Mouse (Mus musculus) olfactory bulb, adult 2 months (tissue): ENCODE measurements around the gene Exoc2. TPM values are rescaled to one million over a fixed set of nuclear protein-coding genes. Genes with fewer than 3 reads are reported as not detected.

Experiments used
- H3K27ac ChIP-seq: fragments of 200-500 bp; 2 replicates; pipeline ENCODE4 v1.5.1; 2012; ENCODE audit warnings: low read depth, low read length; ENCODE audit not compliant: insufficient read depth
- H3K4me1 ChIP-seq: fragments of 200-500 bp; 2 replicates; pipeline ENCODE4 v1.6.1; 2012; ENCODE audit warnings: low read length; ENCODE audit not compliant: control insufficient read depth, insufficient read depth
- H3K4me3 ChIP-seq: fragments of 200-500 bp; 2 replicates; pipeline ENCODE4 v1.5.1; 2012; ENCODE audit warnings: mild to moderate bottlenecking, low read depth, low read length, moderate library complexity; ENCODE audit not compliant: insufficient read depth
- CTCF ChIP-seq: fragments of 200-500 bp; IDR thresholded peaks from 2 replicates; pipeline ENCODE4 v1.5.1; 2012; ENCODE audit warnings: low read depth, mild to moderate bottlenecking, low read length, moderate library complexity; ENCODE audit not compliant: insufficient read depth
- POLR2A ChIP-seq: fragments of 200-500 bp; IDR thresholded peaks from 2 replicates; pipeline ENCODE4 v1.6.1; 2012; ENCODE audit warnings: mild to moderate bottlenecking, low read depth, low read length, moderate library complexity; ENCODE audit not compliant: insufficient read depth
- WGBS: fragments of 180-500 bp; shearing (Covaris S2); methylation state at CpG from one replicate; pipeline ENCODE4 v1.1.7; 2018; 5-methylcytosine and 5-hydroxymethylcytosine counted together
- polyA plus RNA-seq: library from polyadenylated mRNA; stranded (reverse); fragments of >200 nt; gene quantifications from 2 replicates; pipeline ENCODE4 v1.2.4, GENCODE M21; 2012; ENCODE audit warnings: low replicate concordance; ENCODE audit not compliant: missing spikeins, insufficient read depth, insufficient read length

Gene Exoc2
- polyA plus RNA-seq, 1 experiment: not detected

DNA sequence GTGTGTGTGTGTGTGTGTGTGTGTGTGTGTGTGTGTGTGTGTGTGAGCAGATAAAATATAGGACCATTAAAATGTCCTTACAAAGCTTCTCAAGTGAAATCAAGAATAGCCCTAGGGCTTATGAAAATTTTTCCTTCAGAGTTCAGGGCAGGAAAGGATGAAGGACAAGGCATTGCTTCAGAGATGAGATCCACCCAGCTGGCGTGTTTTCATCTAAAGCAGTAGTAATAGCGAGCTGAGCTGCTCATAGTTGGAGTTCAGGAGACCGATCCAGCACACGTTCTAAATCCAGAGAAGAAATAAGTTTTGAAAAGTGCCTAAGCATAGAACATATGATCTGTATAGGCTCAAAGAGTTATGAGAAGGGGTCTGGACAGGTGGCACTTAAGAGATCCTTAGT lies 127.4 kb downstream of the Exoc2 start:
- 95% methylated on average over 4 of the region's 4 CpGs for WGBS
- H3K4me1 ChIP-seq: no peaks in the 10 kb centered on the region
- no peak for TF ChIP-seq CTCF
- no peak for TF ChIP-seq POLR2A
- no peak overlapping the region for H3K4me3 ChIP-seq
- H3K27ac ChIP-seq: no peak overlapping the region

- WGBS: 91% methylated on average over 4 of the region's 4 CpGs
- Histone ChIP-seq H3K4me3 (no peak overlapping the region), H3K4me1 (no peaks in the 10 kb centered on the region), H3K27ac (no peak overlapping the region)
- no peak for TF ChIP-seq POLR2A
- no peak for TF ChIP-seq CTCF
Measured at GRCm38 (mm10) chr13:30843049-30843448, 130.8 kb downstream of the Exoc2 start.

DNA sequence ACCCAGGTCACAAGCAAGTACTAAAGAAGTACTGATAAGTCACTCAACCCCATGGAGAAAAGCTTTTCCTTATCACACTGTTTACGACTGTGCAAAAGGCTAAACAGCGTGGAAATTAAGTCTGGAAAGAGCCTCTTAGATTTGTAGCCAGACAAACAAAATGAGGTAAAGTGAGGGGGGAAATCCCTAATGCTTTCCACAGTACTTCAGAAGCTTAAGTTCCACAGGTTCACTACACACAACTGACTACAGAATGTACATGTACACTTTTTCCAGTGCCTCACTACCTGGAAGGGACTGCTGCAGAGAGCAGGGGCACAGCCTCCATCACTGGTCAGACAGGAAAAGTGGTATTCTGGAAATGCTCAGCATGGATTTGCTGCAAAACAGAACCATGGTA lies 132.1 kb downstream of the Exoc2 start:
- 89% methylated on average over 2 of the region's 2 CpGs for WGBS

DNA sequence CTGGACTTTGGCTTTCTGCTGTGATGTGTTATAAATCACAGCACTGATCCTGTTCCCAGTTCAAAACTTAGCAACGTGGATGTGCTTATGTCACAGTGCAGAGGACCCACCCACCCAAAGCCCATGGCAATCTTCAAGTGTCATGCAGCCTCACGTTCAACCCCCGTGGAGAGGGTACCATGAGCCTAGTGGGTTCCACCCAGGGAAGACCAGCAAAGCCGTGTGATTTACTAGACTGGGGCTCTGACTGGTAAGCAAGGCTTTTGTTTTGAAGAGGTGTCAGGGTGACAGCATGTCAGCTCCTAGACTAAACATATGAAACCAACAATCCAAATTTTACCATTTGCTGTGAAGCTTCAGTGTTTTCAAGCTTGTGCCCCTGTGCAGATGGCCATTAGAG lies 132.6 kb downstream of the Exoc2 start:
- TF ChIP-seq CTCF (no peak), POLR2A (no peak)
- Histone ChIP-seq H3K4me3 (no peak overlapping the region), H3K27ac (no peak overlapping the region), H3K4me1 (no peaks in the 10 kb centered on the region)
- WGBS: 88% methylated on average over 4 of the region's 4 CpGs

More for the DNA sequence above, 132.1 kb downstream of the Exoc2 start:
- H3K4me1 ChIP-seq: no peaks in the 10 kb centered on the region
- no peak overlapping the region for H3K4me3 ChIP-seq
- no peak overlapping the region for H3K27ac ChIP-seq
- TF ChIP-seq POLR2A (no peak), CTCF (no peak)

DNA sequence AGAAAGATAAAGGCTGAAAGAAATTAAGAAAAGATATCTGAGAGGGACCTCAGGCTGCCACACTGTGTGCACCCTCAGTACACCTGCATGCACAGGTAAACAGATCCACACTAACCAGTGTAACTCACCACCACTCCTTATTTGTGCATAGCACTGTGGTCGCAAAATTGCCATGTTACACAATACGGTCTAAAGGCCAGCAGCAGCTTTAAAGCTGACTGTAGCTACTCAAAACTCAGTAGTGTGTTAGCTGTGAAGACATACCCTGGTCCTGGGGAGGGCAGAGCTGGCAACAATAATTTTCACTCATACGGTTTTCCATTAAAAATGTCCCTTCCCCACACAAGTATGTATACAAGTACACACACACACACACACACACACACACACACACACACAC lies 133.2 kb downstream of the Exoc2 start:
- Histone ChIP-seq H3K4me3 (no peak overlapping the region), H3K4me1 (no peaks in the 10 kb centered on the region), H3K27ac (no peak overlapping the region)
- TF ChIP-seq CTCF (no peak), POLR2A (no peak)
- WGBS: 95% methylated on average over 3 of the region's 3 CpGs

DNA sequence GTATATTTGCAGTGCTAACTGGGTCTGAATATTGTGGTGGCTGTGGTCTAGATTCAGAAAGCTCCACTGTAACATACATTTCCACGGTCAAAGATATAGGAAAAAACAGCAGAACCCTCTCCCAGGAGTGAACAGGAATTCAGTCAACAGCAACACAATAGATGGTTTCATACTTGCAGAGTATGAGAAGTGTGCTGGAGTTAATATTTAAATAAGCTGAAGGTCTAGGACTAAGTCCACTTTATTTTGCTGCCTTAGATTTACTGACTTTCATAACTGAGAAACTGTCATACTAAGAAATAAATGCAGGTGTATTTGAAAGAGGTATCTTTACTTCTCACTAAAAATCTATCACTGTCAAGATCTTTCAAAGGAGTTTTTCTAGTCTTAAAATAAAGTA lies 137.6 kb downstream of the Exoc2 start:
- Histone ChIP-seq H3K4me1 (no peaks in the 10 kb centered on the region), H3K4me3 (no peak overlapping the region), H3K27ac (no peak overlapping the region)
- 95% methylated on average over 1 of the region's 1 CpGs for WGBS
- no peak for TF ChIP-seq POLR2A
- TF ChIP-seq CTCF: no peak

- 92% methylated on average over 9 of the region's 9 CpGs for WGBS
- no peaks in the 10 kb centered on the region for H3K4me1 ChIP-seq
- no peak overlapping the region for H3K4me3 ChIP-seq
- TF ChIP-seq CTCF (no peak), POLR2A (no peak)
- no peak overlapping the region for H3K27ac ChIP-seq
Measured at GRCm38 (mm10) chr13:30834859-30835258, 139.0 kb downstream of the Exoc2 start.

DNA sequence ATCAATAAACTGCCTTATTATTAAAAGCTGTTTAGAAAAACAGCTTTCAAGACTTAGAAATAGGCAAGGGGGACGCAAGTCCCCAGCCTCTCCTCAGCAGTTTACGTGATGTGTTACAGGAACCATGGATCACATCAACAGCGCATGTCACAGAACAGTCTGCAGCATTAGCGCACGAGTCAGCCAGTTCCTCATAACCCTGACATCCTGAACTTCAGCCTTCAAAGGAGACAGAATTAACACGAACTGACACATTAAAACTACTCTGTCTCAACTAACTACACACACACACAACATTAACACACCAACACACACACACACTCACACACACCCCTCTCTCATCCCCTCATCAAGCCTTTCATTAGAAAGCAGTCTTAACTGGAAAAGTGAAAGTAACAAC lies 139.5 kb downstream of the Exoc2 start:
- TF ChIP-seq POLR2A (no peak), CTCF (no peak)
- Histone ChIP-seq H3K4me3 (no peak overlapping the region), H3K27ac (no peak overlapping the region), H3K4me1 (no peaks in the 10 kb centered on the region)
- 87% methylated on average over 6 of the region's 6 CpGs for WGBS

DNA sequence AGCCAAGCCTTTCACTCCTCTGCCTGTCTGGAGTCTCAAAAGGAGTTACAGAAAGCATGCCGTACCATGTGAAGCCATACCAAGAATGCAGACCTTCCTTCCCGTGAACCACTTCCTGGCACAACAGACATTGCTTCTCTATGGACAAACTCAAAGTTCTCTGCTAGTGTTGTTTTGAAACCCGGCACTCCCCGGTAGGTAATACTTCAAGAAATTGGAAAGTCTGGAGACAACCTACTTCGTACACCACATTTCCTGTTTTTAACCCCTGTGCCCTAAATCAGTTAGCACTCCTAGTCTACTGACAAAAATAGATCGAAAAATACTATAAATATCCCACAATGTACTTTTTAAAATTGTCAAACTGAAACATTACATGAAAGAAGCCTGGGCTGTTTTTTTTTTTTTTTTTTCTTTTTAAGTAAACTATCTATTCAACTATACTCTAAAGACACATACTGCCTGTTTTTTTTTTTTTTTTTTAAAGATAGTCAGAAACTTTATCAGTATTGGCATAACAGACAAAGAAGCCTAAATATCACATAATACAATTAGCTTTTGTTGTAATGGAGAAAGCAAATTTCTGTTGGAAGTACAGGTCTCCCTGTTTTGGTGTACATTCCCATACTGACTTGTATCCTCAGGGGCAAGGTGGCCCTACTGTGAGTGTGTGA lies 140.3 kb downstream of the Exoc2 start:
- Histone ChIP-seq H3K4me3 (no peak overlapping the region), H3K4me1 (no peaks in the 10 kb centered on the region), H3K27ac (no peak overlapping the region)
- TF ChIP-seq POLR2A (no peak), CTCF (no peak)
- 87% methylated on average over 6 of the region's 6 CpGs for WGBS
